ENCODE assay signal across 8 mouse cellular contexts in the genomic region with DNA sequence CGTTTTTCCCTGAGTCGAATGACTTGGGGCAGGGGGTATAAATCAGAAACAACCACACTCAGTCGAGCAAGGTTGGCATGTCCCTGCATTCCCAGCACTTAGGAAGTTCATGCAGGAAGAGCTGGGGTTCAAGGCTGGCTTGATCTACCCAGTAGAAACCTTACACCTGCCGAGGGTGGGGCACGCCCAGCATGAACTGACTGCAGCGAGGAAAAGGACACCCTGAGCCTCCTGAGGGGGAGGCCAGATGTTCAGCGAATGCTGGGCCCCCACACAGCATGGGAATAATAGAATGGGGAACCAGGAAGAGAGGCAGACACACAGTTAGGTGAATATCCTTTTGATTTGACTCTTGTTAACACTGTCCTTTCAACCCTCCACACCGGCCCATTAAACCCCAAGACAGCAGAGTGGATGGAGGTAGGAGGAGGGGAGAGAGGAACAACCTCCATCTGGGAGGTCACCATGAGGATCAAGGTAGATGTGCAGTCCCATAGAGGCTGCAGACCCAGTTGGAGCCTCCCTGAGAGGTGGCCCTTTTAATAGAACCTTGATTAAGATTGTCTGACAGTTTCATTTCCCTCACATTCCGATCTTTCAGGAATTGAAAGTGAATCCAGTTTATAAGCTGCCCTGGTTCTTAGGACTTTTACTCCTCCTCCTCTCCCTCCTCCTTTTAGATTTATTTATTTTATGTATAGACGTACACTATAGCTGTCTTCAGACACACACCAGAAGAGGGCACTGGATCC.
DNase-seq lines count a peak whose midpoint lies in the region; ATAC-seq and TF ChIP-seq lines count a peak whose summit lies in the region.

No protein-coding gene starts in this region.

- H3K36me3 ChIP-seq in kidney, embryonic 16.5 days (ENCODE audit: insufficient read depth, low read length) = no peaks in the 10 kb centered on the region
- H3K36me3 ChIP-seq in embryonic facial prominence, embryonic 14.5 days (ENCODE audit: control insufficient read depth, insufficient read depth, low read length) = no peaks in the 10 kb centered on the region
- no peaks in the 10 kb centered on the region for H3K36me3 ChIP-seq in intestine, embryonic 14.5 days (ENCODE audit: control insufficient read depth, insufficient read depth, low read length)
- H3K36me3 ChIP-seq in midbrain, postnatal 0 days (ENCODE audit: insufficient read depth, low read length) = no peaks in the 10 kb centered on the region

- DNase-seq in kidney, postnatal 36 days = no peak
- DNase-seq in embryonic facial prominence, embryonic 14.5 days (ENCODE audit: low spot score) = no peak
- peak; percentile 46 for DNase-seq in intestine, embryonic 14.5 days (ENCODE audit: low spot score)
- no peak for DNase-seq in midbrain, postnatal 0 days (ENCODE audit: low spot score)
- DNase-seq in cerebellum, adult 18-20 months = no peak
- no peak for DNase-seq in ovary, postnatal 36 days (ENCODE audit: low spot score)
- DNase-seq in cerebellum, postnatal 4 days (ENCODE audit: low spot score in 2 of 2) = no peak

- peaks cover 15% of the 10 kb centered on the region; the same call in 1 of the 2 replicates for H3K4me1 ChIP-seq in kidney, embryonic 16.5 days (ENCODE audit: insufficient read depth, low read length)
- no peaks in the 10 kb centered on the region; the same call in 1 of the 2 replicates for H3K4me1 ChIP-seq in embryonic facial prominence, embryonic 14.5 days (ENCODE audit: control insufficient read depth, insufficient read depth, low read length)
- peaks cover 14% of the 10 kb centered on the region; the same call in 1 of the 2 replicates for H3K4me1 ChIP-seq in intestine, embryonic 14.5 days (replicated peaks; ENCODE audit: control insufficient read depth, insufficient read depth, low read length)
- peaks cover 5% of the 10 kb centered on the region; the same call in 1 of the 2 replicates for H3K4me1 ChIP-seq in midbrain, postnatal 0 days (ENCODE audit: insufficient read depth, low read length)

- ATAC-seq in kidney, embryonic 16.5 days (ENCODE audit: low FRiP score, low TSS enrichment) = no peak
- no peak for ATAC-seq in embryonic facial prominence, embryonic 14.5 days (ENCODE audit: low read depth)
- ATAC-seq in intestine, embryonic 14.5 days (replicated peaks; ENCODE audit: low FRiP score, low TSS enrichment, low read depth) = no peak
- ATAC-seq in midbrain, postnatal 0 days (ENCODE audit: low FRiP score) = no peak

- no peaks in the 10 kb centered on the region for H3K9me3 ChIP-seq in kidney, embryonic 16.5 days (ENCODE audit: low read length)
- H3K9me3 ChIP-seq in embryonic facial prominence, embryonic 14.5 days (ENCODE audit: control insufficient read depth, low read length) = no peaks in the 10 kb centered on the region
- H3K9me3 ChIP-seq in intestine, embryonic 14.5 days (ENCODE audit: control insufficient read depth, low read length) = no peaks in the 10 kb centered on the region
- no peaks in the 10 kb centered on the region for H3K9me3 ChIP-seq in midbrain, postnatal 0 days (ENCODE audit: low read length)

- H3K4me2 ChIP-seq in kidney, embryonic 16.5 days (replicated peaks; ENCODE audit: low read depth, low read length) = peak overlapping the region; percentile 44
- peak overlapping the region; percentile 56 for H3K4me2 ChIP-seq in embryonic facial prominence, embryonic 14.5 days (ENCODE audit: low read depth, low read length)
- H3K4me2 ChIP-seq in intestine, embryonic 14.5 days (ENCODE audit: low read length) = peak overlapping the region; percentile 57
- peak overlapping the region; percentile 52 for H3K4me2 ChIP-seq in midbrain, postnatal 0 days (ENCODE audit: low read depth, low read length, poor library complexity, severe bottlenecking)

- no peak for TF ChIP-seq CTCF in midbrain, postnatal 0 days (IDR thresholded peaks at IDR 0.05)

- H3K27ac ChIP-seq in kidney, embryonic 16.5 days (ENCODE audit: low read length) = no peak overlapping the region
- H3K27ac ChIP-seq in embryonic facial prominence, embryonic 14.5 days (replicated peaks; ENCODE audit: low read depth, low read length) = no peak overlapping the region
- H3K27ac ChIP-seq in intestine, embryonic 14.5 days (ENCODE audit: low read depth) = no peak overlapping the region
- no peak overlapping the region for H3K27ac ChIP-seq in midbrain, postnatal 0 days (ENCODE audit: low read depth, low read length)

- peak overlapping the region; percentile 28 for H3K4me3 ChIP-seq in kidney, embryonic 16.5 days (ENCODE audit: low read length)
- peak overlapping the region; percentile 27; the same call in 1 of the 2 replicates for H3K4me3 ChIP-seq in embryonic facial prominence, embryonic 14.5 days (ENCODE audit: low read depth, low read length)
- H3K4me3 ChIP-seq in intestine, embryonic 14.5 days (ENCODE audit: low read depth, low read length) = peak overlapping the region; percentile 16; the same call in 1 of the 2 replicates
- peak overlapping the region; percentile 16; the same call in 1 of the 2 replicates for H3K4me3 ChIP-seq in midbrain, postnatal 0 days (ENCODE audit: low read depth, low read length)

- no peaks in the 10 kb centered on the region; the same call in 1 of the 2 replicates for H3K27me3 ChIP-seq in kidney, embryonic 16.5 days (ENCODE audit: insufficient read depth, low read length)
- H3K27me3 ChIP-seq in embryonic facial prominence, embryonic 14.5 days (replicated peaks; ENCODE audit: control insufficient read depth, insufficient read depth, low read length) = peaks cover 5% of the 10 kb centered on the region; the same call in 1 of the 2 replicates
- H3K27me3 ChIP-seq in intestine, embryonic 14.5 days (replicated peaks; ENCODE audit: control insufficient read depth, insufficient read depth, low read length) = 0 out of 2 replicates have a peak, but pooled peaks cover 3% of the 10 kb centered on the region
- no peaks in the 10 kb centered on the region for H3K27me3 ChIP-seq in midbrain, postnatal 0 days (ENCODE audit: insufficient read depth, low read length)

- 21% methylated on average over 10 of the region's 10 CpGs for WGBS in kidney, embryonic 16.5 days
- 28% methylated on average over 10 of the region's 10 CpGs for WGBS in embryonic facial prominence, embryonic 14.5 days
- 23% methylated on average over 10 of the region's 10 CpGs for WGBS in intestine, embryonic 14.5 days
- WGBS in midbrain, postnatal 0 days = 33% methylated on average over 10 of the region's 10 CpGs

- no peak overlapping the region; the same call in 1 of the 2 replicates for H3K9ac ChIP-seq in kidney, embryonic 16.5 days (replicated peaks; ENCODE audit: low read length)
- H3K9ac ChIP-seq in embryonic facial prominence, embryonic 14.5 days (ENCODE audit: low read depth, low read length) = no peak overlapping the region
- no peak overlapping the region for H3K9ac ChIP-seq in intestine, embryonic 14.5 days (ENCODE audit: low read length)
- peak overlapping the region; percentile 29; the same call in 1 of the 2 replicates for H3K9ac ChIP-seq in midbrain, postnatal 0 days (replicated peaks; ENCODE audit: low read length, poor library complexity, severe bottlenecking)
